Mouse (Mus musculus) stomach, embryonic 14.5 days (tissue): ENCODE results near the gene Gm13696. TPM values are rescaled to one million over a fixed set of nuclear protein-coding genes. Genes with fewer than 3 reads are reported as not detected.

Source experiments
- ATAC-seq: fragments of 200-750 bp; cut with Nextera tagmentation; 2 replicates; pipeline ENCODE4 v1.8.0; 2017; ENCODE audit warnings: low read depth, moderate TSS enrichment; ENCODE audit not compliant: insufficient number of reproducible peaks, insufficient read depth, low FRiP score
- H3K27ac ChIP-seq: fragments of 300-500 bp; sonication (generic); 2 replicates; pipeline ENCODE4 v1.5.1; 2014; ENCODE audit warnings: mild to moderate bottlenecking, low read length, moderate library complexity, mixed read lengths
- H3K27me3 ChIP-seq: fragments of 300-500 bp; sonication (generic); 2 replicates; pipeline ENCODE4 v1.6.1; 2014; ENCODE audit warnings: low read length, control low read depth, mixed read lengths; ENCODE audit not compliant: control insufficient read depth, insufficient read depth
- H3K36me3 ChIP-seq: fragments of 300-500 bp; sonication (generic); 2 replicates; pipeline ENCODE4 v1.6.1; 2014; ENCODE audit warnings: mild to moderate bottlenecking, control low read depth, low read length, moderate library complexity, mixed read lengths; ENCODE audit not compliant: control insufficient read depth, insufficient read depth
- H3K4me1 ChIP-seq: fragments of 300-500 bp; sonication (generic); 2 replicates; pipeline ENCODE4 v1.6.1; 2014; ENCODE audit warnings: low read length, control low read depth, mixed read lengths; ENCODE audit not compliant: control insufficient read depth, insufficient read depth
- H3K4me2 ChIP-seq: fragments of 300-500 bp; sonication (generic); replicated peaks from 2 replicates; pipeline ENCODE4 v1.6.1; 2014; ENCODE audit warnings: low read depth, low read length, control low read depth
- H3K4me3 ChIP-seq: fragments of 300-500 bp; sonication (generic); 2 replicates; pipeline ENCODE4 v1.5.1; 2014; ENCODE audit warnings: low read depth, low read length, control low read depth
- H3K9ac ChIP-seq: fragments of 300-500 bp; sonication (generic); replicated peaks from 2 replicates; pipeline ENCODE4 v1.6.1; 2014; ENCODE audit warnings: low read depth, mild to moderate bottlenecking, control low read depth, low read length, moderate library complexity, mixed read lengths
- H3K9me3 ChIP-seq: fragments of 300-500 bp; sonication (generic); 2 replicates; pipeline ENCODE4 v1.6.1; 2016; ENCODE audit warnings: low read depth, low read length, control low read depth; ENCODE audit not compliant: control insufficient read depth
- WGBS: fragments of 180-500 bp; shearing (Covaris S2); extraction: QIAGEN DNeasy Blood & Tissue Kit; methylation state at CpG from one replicate; pipeline ENCODE4 v1.1.7; 2014; 5-methylcytosine and 5-hydroxymethylcytosine counted together
- polyA plus RNA-seq: library from polyadenylated mRNA; unstranded; fragments of >200 nt; fragmentation: Nextera tagmentation; extraction: Ambion mirVana; gene quantifications from 2 replicates; pipeline ENCODE4 v1.2.1, GENCODE M21; 2014

The Gm13696 gene
- polyA plus RNA-seq, 1 experiment from 2014 or later: not detected

DNA sequence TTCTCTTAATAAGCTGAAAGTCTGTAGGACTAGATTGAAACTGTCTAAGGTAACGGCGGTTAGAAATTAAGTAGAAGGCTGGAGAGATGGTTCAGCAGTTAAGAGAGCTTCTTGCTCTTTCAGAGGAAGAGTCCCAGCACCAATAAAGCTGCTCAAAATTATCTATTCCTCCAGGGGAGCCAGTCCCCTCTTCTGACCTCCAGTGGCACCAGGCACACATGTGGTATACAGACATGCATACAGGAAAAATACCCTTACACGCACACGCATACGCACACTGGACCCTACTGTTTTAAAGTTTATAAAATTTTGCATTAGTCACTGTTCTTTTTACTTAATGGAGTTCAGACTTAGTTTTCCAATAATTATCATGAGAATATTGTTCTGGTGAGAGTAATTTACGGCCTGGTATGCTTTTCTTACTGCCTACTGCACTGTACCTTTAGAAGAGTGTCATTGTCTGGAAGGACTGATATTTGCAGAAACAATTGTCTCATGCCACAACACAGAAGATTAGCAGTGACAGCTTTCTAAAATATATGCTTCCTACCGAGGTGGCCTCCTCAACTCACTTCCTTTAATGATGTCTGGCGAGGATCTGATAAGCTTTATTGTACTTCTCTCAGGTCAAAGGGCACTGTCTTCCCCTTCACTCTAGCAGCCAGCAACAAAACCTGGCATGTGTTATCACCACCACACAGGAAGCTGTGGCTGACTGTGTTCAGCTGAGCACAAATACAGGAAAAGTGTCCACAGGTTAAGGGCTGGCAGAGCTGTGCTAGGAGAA is 46.8 kb downstream of the Gm13696 start:
- H3K4me2 ChIP-seq: no peak overlapping the region
- no peak overlapping the region for H3K27ac ChIP-seq
- no peaks in the 10 kb centered on the region for H3K4me1 ChIP-seq
- H3K9ac ChIP-seq: no peak overlapping the region
- no peaks in the 10 kb centered on the region for H3K9me3 ChIP-seq
- no peaks in the 10 kb centered on the region for H3K27me3 ChIP-seq
- no peak overlapping the region for H3K4me3 ChIP-seq
- no peaks in the 10 kb centered on the region for H3K36me3 ChIP-seq
- no peak for ATAC-seq
- WGBS: 65% methylated on average over 8 of the region's 8 CpGs

DNA sequence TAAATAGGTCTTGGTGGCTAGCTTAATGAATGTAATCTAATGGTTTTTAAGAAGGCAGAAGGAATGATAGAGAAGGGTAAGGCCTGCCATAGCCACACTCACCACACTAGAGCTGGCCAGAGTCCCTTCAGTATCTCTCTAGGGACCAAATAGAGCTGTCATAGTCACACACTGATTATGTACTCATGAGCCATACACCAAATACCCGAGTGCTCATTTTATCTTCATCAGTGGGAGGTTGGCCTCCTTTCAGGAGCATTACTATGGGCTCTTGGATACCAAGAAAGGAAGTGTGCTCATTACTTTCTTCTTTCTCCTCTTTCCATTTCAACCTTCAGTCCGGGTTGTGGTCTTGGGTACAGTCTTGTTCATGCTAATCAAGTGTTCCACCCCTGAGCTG is 49.0 kb downstream of the Gm13696 start:
- Histone ChIP-seq H3K4me2 (no peak overlapping the region), H3K9ac (no peak overlapping the region), H3K4me3 (no peak overlapping the region), H3K36me3 (no peaks in the 10 kb centered on the region), H3K4me1 (no peaks in the 10 kb centered on the region), H3K9me3 (no peaks in the 10 kb centered on the region), H3K27ac (no peak overlapping the region), H3K27me3 (no peaks in the 10 kb centered on the region)
- 86% methylated on average over 2 of the region's 2 CpGs for WGBS
- ATAC-seq: no peak

DNA sequence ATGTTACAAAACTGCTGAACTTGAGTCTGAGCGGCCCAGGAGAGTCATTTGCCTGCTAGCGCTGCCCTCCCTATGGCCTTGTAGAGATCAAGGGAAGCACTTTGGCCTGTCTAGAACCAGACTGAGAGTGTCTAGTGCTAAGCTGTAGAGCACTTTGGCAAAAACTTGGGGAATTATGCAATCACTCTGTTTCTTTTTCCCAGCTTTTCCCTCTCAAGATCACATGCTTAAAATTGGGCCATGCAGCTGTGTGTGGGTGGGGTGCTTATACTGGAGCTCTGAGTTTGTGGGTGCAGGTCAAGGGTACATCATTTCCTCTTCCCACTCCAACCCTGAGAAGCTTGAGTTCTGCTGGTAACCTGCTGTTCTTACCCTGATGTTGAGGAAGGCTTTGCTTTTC is 50.0 kb downstream of the Gm13696 start:
- Histone ChIP-seq H3K4me1 (no peaks in the 10 kb centered on the region), H3K27ac (no peak overlapping the region), H3K27me3 (no peaks in the 10 kb centered on the region), H3K9me3 (no peaks in the 10 kb centered on the region), H3K36me3 (no peaks in the 10 kb centered on the region), H3K4me2 (no peak overlapping the region), H3K9ac (no peak overlapping the region), H3K4me3 (no peak overlapping the region)
- WGBS: 85% methylated on average over 2 of the region's 2 CpGs
- ATAC-seq: no peak

DNA sequence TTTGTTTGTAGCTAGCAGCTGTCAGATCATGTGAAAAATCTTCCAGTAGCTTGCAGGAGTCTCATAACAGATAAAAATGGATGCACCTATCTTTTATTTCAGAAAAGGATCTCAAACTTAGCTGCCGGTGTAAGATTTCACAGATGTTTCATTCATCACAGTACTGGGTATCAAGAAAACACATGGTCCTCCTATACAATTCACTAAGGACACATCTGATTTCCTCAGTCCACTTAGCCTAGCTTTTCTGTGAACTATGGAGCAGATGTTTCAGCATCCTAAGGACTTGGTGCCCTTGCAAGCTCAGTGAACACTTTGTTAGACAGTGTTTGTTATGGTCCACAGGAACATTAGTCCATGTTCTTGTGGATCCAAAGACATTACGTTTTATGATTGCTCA is 50.4 kb downstream of the Gm13696 start:
- ATAC-seq: no peak
- H3K27ac ChIP-seq: no peak overlapping the region
- H3K4me1 ChIP-seq: no peaks in the 10 kb centered on the region
- WGBS: 82% methylated on average over 2 of the region's 2 CpGs
- H3K4me3 ChIP-seq: no peak overlapping the region
- no peak overlapping the region for H3K9ac ChIP-seq
- H3K36me3 ChIP-seq: no peaks in the 10 kb centered on the region
- no peaks in the 10 kb centered on the region for H3K9me3 ChIP-seq
- no peaks in the 10 kb centered on the region for H3K27me3 ChIP-seq
- H3K4me2 ChIP-seq: no peak overlapping the region

Other genes starting within 250 kb of the Gm13696 start
- gene Itgav, start 248.7 kb upstream of the Gm13696 start, polyA plus RNA-seq: 96.2 and 106 TPM in 2 replicates
- 21.9 and 22.8 TPM in 2 replicates for gene Fam171b, start 160.5 kb upstream of the Gm13696 start, polyA plus RNA-seq
- not detected in 2 replicates for gene Zswim2, start 31.9 kb upstream of the Gm13696 start, polyA plus RNA-seq
- gene Gm13698, start 17.4 kb upstream of the Gm13696 start, polyA plus RNA-seq: not detected in 2 replicates
- not detected in 2 replicates for gene Gm13693, start 11.6 kb upstream of the Gm13696 start, polyA plus RNA-seq
- gene Gm13695, start 5.8 kb upstream of the Gm13696 start, polyA plus RNA-seq: not detected in 2 replicates
- not detected in 2 replicates for gene Gm13694, start 5.8 kb downstream of the Gm13696 start, polyA plus RNA-seq
- not detected in 2 replicates for gene Gm13697, start 11.6 kb downstream of the Gm13696 start, polyA plus RNA-seq
- not detected in 2 replicates for gene Gm13691, start 17.4 kb downstream of the Gm13696 start, polyA plus RNA-seq